Mouse (Mus musculus) MN1 (cell line): ENCODE results near the gene Saysd1.
"Not testable (repeated sequence)": the region's sequence is repeated elsewhere in the genome, so short reads cannot be mapped to it uniquely, and the experiment has no call there.

ENCODE experiments used
- DNase-seq: peaks from one replicate; pipeline ENCODE4 v3.0.0-alpha.2; 2016; ENCODE audit warnings: low spot score

Gene Saysd1

GRCm38 (mm10) chr14:20039795-20040194 lies 98.5 kb downstream of the Saysd1 start:
- no peak for DNase-seq

- DNase-seq: no peak
These were observed 105.6 kb downstream of the Saysd1 start for GRCm38 (mm10) chr14:20032738-20033116.

GRCm38 (mm10) chr14:20032016-20032737 lies 106.2 kb downstream of the Saysd1 start:
- DNase-seq: no peak

- DNase-seq: no peak
These were observed 108.7 kb downstream of the Saysd1 start for GRCm38 (mm10) chr14:20029606-20030005.

GRCm38 (mm10) chr14:20027475-20027874 lies 110.9 kb downstream of the Saysd1 start:
- DNase-seq: not testable (repeated sequence)
